Mouse (Mus musculus): ENCODE data around the gene Dlx4.

DNA sequence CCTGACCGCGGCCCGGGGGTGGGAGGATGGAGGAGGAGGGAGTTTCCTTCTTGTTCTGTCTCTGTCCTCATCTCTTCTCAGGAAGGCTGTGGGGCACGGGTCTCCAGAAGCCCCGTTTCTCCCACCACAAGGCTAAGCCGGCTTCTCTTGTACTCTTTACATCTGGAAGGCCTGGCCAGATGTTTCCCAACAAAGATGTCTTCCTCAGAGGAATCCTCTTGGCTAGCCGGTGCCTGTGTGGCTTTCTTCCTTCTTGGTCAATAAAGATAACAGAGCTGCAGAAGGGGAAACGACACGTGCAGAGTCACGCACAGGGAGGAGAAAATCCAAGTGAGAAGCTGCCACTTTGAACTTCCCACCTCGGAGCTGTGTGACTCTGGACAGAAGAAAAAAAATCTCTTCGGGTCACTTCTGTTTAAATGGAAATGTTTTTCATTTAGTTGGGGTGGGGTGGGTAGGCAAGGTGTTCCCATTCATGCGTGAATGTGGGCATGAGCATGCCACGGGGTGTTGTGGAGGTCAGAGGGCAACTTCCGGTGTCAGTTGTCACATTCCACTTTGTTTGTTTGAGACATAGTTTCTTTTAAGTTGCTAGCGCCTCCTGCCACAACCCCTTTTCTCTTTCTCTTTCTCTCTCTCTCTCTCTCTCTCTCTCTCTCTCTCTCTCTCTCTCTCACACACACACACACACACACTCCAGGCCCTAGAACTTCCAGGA lies 44.8 kb downstream of the Dlx4 start:
- TF ChIP-seq POLR2A (IDR thresholded peaks at IDR 0.05; ENCODE audit: extremely low read depth, insufficient read depth, low read length) (no peak), CTCF (IDR thresholded peaks at IDR 0.05; ENCODE audit: low read depth, low read length) (no peak)
